Mouse (Mus musculus): ENCODE results near the gene Brcc3. TPM values are rescaled to one million over a fixed set of nuclear protein-coding genes. Genes with fewer than 3 reads are reported as not detected.

The Brcc3 gene
- 0.22 and 1.3 TPM in 2 replicates for polyA plus RNA-seq (2012; ENCODE audit: low replicate concordance)

GRCm38 (mm10) chrX:75415936-75416785 lies at the start of gene Brcc3, which contains the start of the genes Cmc4 and Mtcp1:
Gene Brcc3, plus strand, starts transcription at chrX:75416628.
Gene Cmc4, minus strand, starts transcription at chrX:75416584.
Gene Mtcp1, minus strand, starts transcription at chrX:75416588.

DNA sequence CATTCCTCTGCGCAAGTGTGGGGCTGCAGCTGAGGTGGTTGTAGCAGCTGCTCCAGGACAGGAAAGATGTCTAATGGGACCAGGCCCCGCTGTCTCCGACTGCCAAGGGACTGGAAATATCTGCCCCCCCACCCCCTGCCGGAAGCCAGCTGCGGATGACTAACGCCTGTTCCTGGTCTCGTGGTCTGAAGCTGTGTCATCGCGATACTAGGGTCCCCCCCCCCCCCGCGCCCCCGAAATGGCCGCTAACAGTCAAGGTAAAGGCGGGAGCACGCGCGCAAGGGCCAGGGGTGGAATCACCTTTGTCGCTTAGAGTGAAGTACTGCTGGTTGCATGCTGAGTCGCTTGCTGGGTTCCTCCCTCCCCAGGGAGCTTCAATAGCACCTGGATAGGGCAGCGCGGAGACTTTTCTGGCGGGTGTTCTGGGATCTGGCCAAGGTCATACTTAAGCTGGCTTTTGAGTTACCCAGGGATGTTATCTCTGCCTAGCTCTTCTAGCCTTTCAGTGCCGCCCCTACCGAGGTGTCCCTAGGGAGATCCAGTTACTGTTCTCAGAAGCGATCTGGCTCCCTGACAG lies 34.1 kb upstream of the Brcc3 start, which contains the start of the genes Fundc2 and F8:
Gene Fundc2 (plus strand): TSS at position 205 of the 577 bp plus-strand sequence.
Gene F8 (minus strand): TSS at position 421 of the 577 bp plus-strand sequence.

Other genes with a start within 250 kb of the Brcc3 start
- gene Fundc2, start 34.2 kb upstream of the Brcc3 start, polyA plus RNA-seq (2012; ENCODE audit: low replicate concordance) = 0.23 and 2.0 TPM in 2 replicates
- gene F8, start 34.0 kb upstream of the Brcc3 start, polyA plus RNA-seq (2012; ENCODE audit: low replicate concordance) = 0.04 TPM in 1 of 2 replicates, not detected in the other
- gene Cmc4, start within 50 bp of the Brcc3 start, polyA plus RNA-seq (2012; ENCODE audit: low replicate concordance) = 6.9 and 9.7 TPM in 2 replicates
- gene Mtcp1, start within 50 bp of the Brcc3 start, polyA plus RNA-seq (2012; ENCODE audit: low replicate concordance) = 0.09 and 1.4 TPM in 2 replicates
- gene Vbp1, start 97.7 kb downstream of the Brcc3 start, polyA plus RNA-seq (2012; ENCODE audit: low replicate concordance) = 1.4 and 3.6 TPM in 2 replicates
- gene Rab39b, start 161.6 kb downstream of the Brcc3 start, polyA plus RNA-seq (2012; ENCODE audit: low replicate concordance) = 0.04 and 0.11 TPM in 2 replicates